Mouse (Mus musculus) lung, adult 2 months (tissue): Measurements from ENCODE around the gene Gsta2.

Experiments
- CTCF ChIP-seq: fragments of 200-500 bp; IDR thresholded peaks from 2 replicates; pipeline ENCODE4 v1.5.1; 2011; ENCODE audit warnings: mild to moderate bottlenecking, low read length, control low read depth; ENCODE audit not compliant: insufficient read depth
- POLR2A ChIP-seq: fragments of 200-500 bp; IDR thresholded peaks from 2 replicates; pipeline ENCODE4 v1.6.1; 2011; ENCODE audit warnings: low read depth, mild to moderate bottlenecking, control low read depth, low read length, borderline replicate concordance; ENCODE audit errors: extremely low read depth

GRCm38 (mm10) chr9:78375486-78375885, 19.9 kb upstream of the Gsta2 start:
- TF ChIP-seq CTCF (no peak), POLR2A (no peak)
